Mouse (Mus musculus) hindbrain, embryonic 14.5 days (tissue): ENCODE data around the gene Cga. TPM values are rescaled to one million over a fixed set of nuclear protein-coding genes. Genes with fewer than 3 reads are reported as not detected.

Experiments used
- ATAC-seq: fragments of 200-750 bp; cut with Nextera tagmentation; 2 replicates; pipeline ENCODE4 v1.8.0; 2017; ENCODE audit warnings: moderate number of reproducible peaks, mild to moderate bottlenecking, moderate TSS enrichment, moderate library complexity; ENCODE audit not compliant: low FRiP score
- DNase-seq: peaks from one replicate; pipeline ENCODE4 v3.0.0-alpha.2; 2015; ENCODE audit warnings: low spot score
- H3K27ac ChIP-seq: fragments of 300-500 bp; sonication (generic); 2 replicates; pipeline ENCODE4 v1.5.1; 2014; ENCODE audit warnings: mild to moderate bottlenecking, moderate library complexity
- H3K27me3 ChIP-seq: fragments of 300-500 bp; sonication (generic); 2 replicates; pipeline ENCODE4 v1.6.1; 2014; ENCODE audit warnings: mild to moderate bottlenecking, low read length, mixed read lengths; ENCODE audit not compliant: control insufficient read depth, insufficient read depth
- H3K36me3 ChIP-seq: fragments of 300-500 bp; sonication (generic); replicated peaks from 2 replicates; pipeline ENCODE4 v1.6.1; 2014; ENCODE audit not compliant: control insufficient read depth, insufficient read depth
- H3K4me1 ChIP-seq: fragments of 300-500 bp; sonication (generic); replicated peaks from 2 replicates; pipeline ENCODE4 v1.6.1; 2014; ENCODE audit warnings: antibody characterized with exemption, low read length, mixed read lengths; ENCODE audit not compliant: control insufficient read depth, insufficient read depth
- H3K4me2 ChIP-seq: fragments of 300-500 bp; sonication (generic); replicated peaks from 2 replicates; pipeline ENCODE4 v1.6.1; 2014; ENCODE audit warnings: mild to moderate bottlenecking, moderate library complexity
- H3K4me3 ChIP-seq: fragments of 300-500 bp; sonication (generic); replicated peaks from 2 replicates; pipeline ENCODE4 v1.5.1; 2014; ENCODE audit warnings: mild to moderate bottlenecking, low read length
- H3K9ac ChIP-seq: fragments of 300-500 bp; sonication (generic); 2 replicates; pipeline ENCODE4 v1.6.1; 2014
- H3K9me3 ChIP-seq: fragments of 300-500 bp; sonication (generic); 2 replicates; pipeline ENCODE4 v1.6.1; 2016; ENCODE audit warnings: low read length; ENCODE audit not compliant: control insufficient read depth
- WGBS: fragments of 180-500 bp; shearing (Covaris S2); extraction: QIAGEN DNeasy Blood & Tissue Kit; methylation state at CpG from one replicate; pipeline ENCODE4 v1.1.7; 2014; 5-methylcytosine and 5-hydroxymethylcytosine counted together
- polyA plus RNA-seq: library from polyadenylated mRNA; unstranded; fragments of >200 nt; fragmentation: Nextera tagmentation; extraction: Ambion mirVana; gene quantifications from 2 replicates; pipeline ENCODE4 v1.2.1, GENCODE M21; 2014

The Cga gene
- polyA plus RNA-seq, 1 experiment from 2014 or later, result not detected

DNA sequence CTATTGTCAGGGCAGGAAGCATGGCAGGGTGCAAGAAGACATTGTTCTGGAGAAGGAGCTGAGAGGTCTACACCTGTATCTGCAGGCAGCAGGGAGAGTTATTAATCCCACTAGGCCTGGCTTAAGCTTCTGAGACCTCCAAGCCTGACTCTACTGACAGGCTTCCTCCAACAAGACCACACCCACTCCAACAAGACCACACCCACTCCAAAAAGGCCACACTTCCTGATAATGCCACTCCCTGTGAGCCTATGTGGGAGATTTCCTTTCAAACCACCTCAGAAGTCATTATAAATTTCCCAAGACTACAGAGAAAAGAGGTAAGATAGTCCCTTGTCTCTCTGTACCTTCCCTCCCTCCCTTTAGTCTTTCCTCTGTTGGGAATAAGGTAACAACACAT is 53.6 kb downstream of the Cga start:
- Histone ChIP-seq H3K4me2 (no peak overlapping the region), H3K9me3 (no peaks in the 10 kb centered on the region), H3K9ac (no peak overlapping the region), H3K27me3 (no peaks in the 10 kb centered on the region), H3K4me1 (no peaks in the 10 kb centered on the region), H3K27ac (no peak overlapping the region), H3K4me3 (no peak overlapping the region), H3K36me3 (no peaks in the 10 kb centered on the region)
- DNase-seq (no peak), ATAC-seq (no peak)

DNA sequence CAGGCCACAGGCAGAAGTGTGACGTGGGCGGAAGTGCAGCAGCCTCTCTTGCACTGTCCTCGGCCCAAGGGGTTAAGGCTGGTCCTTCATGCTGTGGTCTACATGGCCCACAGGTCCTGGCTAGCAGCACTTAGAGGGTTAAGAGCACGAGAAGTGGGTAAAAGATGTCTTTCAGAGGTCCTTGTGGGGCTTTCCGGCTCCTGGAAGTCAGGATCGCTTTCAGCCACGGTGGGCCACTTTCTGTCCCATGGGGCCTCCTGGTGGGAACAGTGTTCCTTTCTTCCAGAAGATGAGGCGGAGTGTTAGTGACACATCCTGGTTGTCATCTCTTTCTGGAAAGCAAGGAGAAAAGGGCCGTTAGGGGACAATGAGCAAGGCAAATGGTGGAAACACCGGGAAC is 60.1 kb downstream of the Cga start:
- no peaks in the 10 kb centered on the region for H3K36me3 ChIP-seq
- no peaks in the 10 kb centered on the region for H3K4me1 ChIP-seq
- H3K4me3 ChIP-seq, result no peak overlapping the region
- H3K9me3 ChIP-seq, result no peaks in the 10 kb centered on the region
- no peak overlapping the region for H3K9ac ChIP-seq
- no peak overlapping the region for H3K4me2 ChIP-seq
- no peak overlapping the region for H3K27ac ChIP-seq
- ATAC-seq, result no peak
- 76% methylated on average over 10 of the region's 10 CpGs for WGBS
- no peak for DNase-seq
- H3K27me3 ChIP-seq, result no peaks in the 10 kb centered on the region

Other genes starting within 250 kb of the Cga start
- 37.0 and 47.3 TPM in 2 replicates for gene Slc35a1, start 206.3 kb upstream of the Cga start, polyA plus RNA-seq
- 4.6 and 5.9 TPM in 2 replicates for gene Cfap206, start 163.6 kb upstream of the Cga start, polyA plus RNA-seq
- not detected in 2 replicates for gene Gm136, start 137.5 kb upstream of the Cga start, polyA plus RNA-seq
- 53.5 and 54.1 TPM in 2 replicates for gene Smim8, start 115.4 kb upstream of the Cga start, polyA plus RNA-seq
- 34.8 and 36.5 TPM in 2 replicates for gene Zfp292, start 10.8 kb upstream of the Cga start, polyA plus RNA-seq